Mouse (Mus musculus): ENCODE data around the gene Caln1. TPM values are rescaled to one million over a fixed set of nuclear protein-coding genes. Genes with fewer than 3 reads are reported as not detected.

Gene Caln1
- polyA plus RNA-seq, 1 experiment from 2014 or later: not detected

- no peak for ATAC-seq
- H3K27me3 ChIP-seq (replicated peaks; ENCODE audit: insufficient read depth, low read length): no peaks in the 10 kb centered on the region
- no peaks in the 10 kb centered on the region for H3K9me3 ChIP-seq (ENCODE audit: low read length)
- no peak overlapping the region for H3K9ac ChIP-seq (replicated peaks; ENCODE audit: low read depth)
- no peak overlapping the region for H3K27ac ChIP-seq (ENCODE audit: low read length)
- DNase-seq (ENCODE audit: low spot score): no peak
- TF ChIP-seq CTCF (IDR thresholded peaks at IDR 0.05): no peak
- no peak for TF ChIP-seq EP300 (IDR thresholded peaks at IDR 0.05)
- H3K4me1 ChIP-seq (ENCODE audit: insufficient read depth, low read depth, low read length): no peaks in the 10 kb centered on the region
- no peaks in the 10 kb centered on the region for H3K36me3 ChIP-seq (ENCODE audit: insufficient read depth, low read length)
- WGBS: 81% methylated on average over 4 of the region's 4 CpGs
- H3K4me3 ChIP-seq (ENCODE audit: low read depth, low read length): no peak overlapping the region
- H3K4me2 ChIP-seq (replicated peaks; ENCODE audit: low read depth, low read length): no peak overlapping the region
Observed at GRCm38 (mm10) chr5:130704866-130705265, 335.6 kb downstream of the Caln1 start.

- Histone ChIP-seq H3K4me2 (replicated peaks; ENCODE audit: low read depth, low read length) (no peak overlapping the region), H3K27me3 (replicated peaks; ENCODE audit: insufficient read depth, low read length) (no peaks in the 10 kb centered on the region), H3K4me3 (ENCODE audit: low read depth, low read length) (no peak overlapping the region), H3K4me1 (ENCODE audit: insufficient read depth, low read depth, low read length) (no peaks in the 10 kb centered on the region), H3K27ac (ENCODE audit: low read length) (no peak overlapping the region), H3K36me3 (ENCODE audit: insufficient read depth, low read length) (no peaks in the 10 kb centered on the region), H3K9ac (replicated peaks; ENCODE audit: low read depth) (no peak overlapping the region), H3K9me3 (ENCODE audit: low read length) (no peaks in the 10 kb centered on the region)
- no peak for TF ChIP-seq EP300 (IDR thresholded peaks at IDR 0.05)
- no peak for TF ChIP-seq CTCF (IDR thresholded peaks at IDR 0.05)
- DNase-seq (ENCODE audit: low spot score) (no peak), ATAC-seq (no peak)
- 48% methylated on average over 6 of the region's 6 CpGs for WGBS
Observed at GRCm38 (mm10) chr5:130706202-130706855, 337.1 kb downstream of the Caln1 start.

- no peak overlapping the region for H3K4me3 ChIP-seq (ENCODE audit: low read depth, low read length)
- ATAC-seq (no peak), DNase-seq (ENCODE audit: low spot score) (no peak)
- H3K4me2 ChIP-seq (replicated peaks; ENCODE audit: low read depth, low read length): no peak overlapping the region
- H3K4me1 ChIP-seq (ENCODE audit: insufficient read depth, low read depth, low read length): no peaks in the 10 kb centered on the region
- no peaks in the 10 kb centered on the region for H3K36me3 ChIP-seq (ENCODE audit: insufficient read depth, low read length)
- no peak overlapping the region for H3K9ac ChIP-seq (replicated peaks; ENCODE audit: low read depth)
- no peaks in the 10 kb centered on the region for H3K9me3 ChIP-seq (ENCODE audit: low read length)
- no peak overlapping the region for H3K27ac ChIP-seq (ENCODE audit: low read length)
- no peaks in the 10 kb centered on the region for H3K27me3 ChIP-seq (replicated peaks; ENCODE audit: insufficient read depth, low read length)
- no peak for TF ChIP-seq CTCF (IDR thresholded peaks at IDR 0.05)
- no peak for TF ChIP-seq EP300 (IDR thresholded peaks at IDR 0.05)
- 68% methylated on average over 3 of the region's 3 CpGs for WGBS
Observed at GRCm38 (mm10) chr5:130707755-130708154, 338.5 kb downstream of the Caln1 start.

- 66% methylated on average over 4 of the region's 4 CpGs for WGBS
- no peaks in the 10 kb centered on the region for H3K9me3 ChIP-seq (ENCODE audit: low read length)
- H3K27ac ChIP-seq (ENCODE audit: low read length): no peak overlapping the region
- no peak overlapping the region for H3K4me2 ChIP-seq (replicated peaks; ENCODE audit: low read depth, low read length)
- DNase-seq (ENCODE audit: low spot score) (no peak), ATAC-seq (no peak)
- H3K4me3 ChIP-seq (ENCODE audit: low read depth, low read length): no peak overlapping the region
- TF ChIP-seq EP300 (IDR thresholded peaks at IDR 0.05) (no peak), CTCF (IDR thresholded peaks at IDR 0.05) (no peak)
- no peaks in the 10 kb centered on the region for H3K27me3 ChIP-seq (replicated peaks; ENCODE audit: insufficient read depth, low read length)
- no peak overlapping the region for H3K9ac ChIP-seq (replicated peaks; ENCODE audit: low read depth)
- no peaks in the 10 kb centered on the region for H3K36me3 ChIP-seq (ENCODE audit: insufficient read depth, low read length)
- H3K4me1 ChIP-seq (ENCODE audit: insufficient read depth, low read depth, low read length): no peaks in the 10 kb centered on the region
Observed at GRCm38 (mm10) chr5:130708616-130709015, 339.4 kb downstream of the Caln1 start.

- no peak overlapping the region for H3K9ac ChIP-seq (replicated peaks; ENCODE audit: low read depth)
- H3K27me3 ChIP-seq (replicated peaks; ENCODE audit: insufficient read depth, low read length): no peaks in the 10 kb centered on the region
- H3K4me3 ChIP-seq (ENCODE audit: low read depth, low read length): no peak overlapping the region
- H3K27ac ChIP-seq (ENCODE audit: low read length): no peak overlapping the region
- 84% methylated on average over 2 of the region's 2 CpGs for WGBS
- DNase-seq (ENCODE audit: low spot score): no peak
- no peak for ATAC-seq
- H3K4me1 ChIP-seq (ENCODE audit: insufficient read depth, low read depth, low read length): no peaks in the 10 kb centered on the region
- no peak for TF ChIP-seq CTCF (IDR thresholded peaks at IDR 0.05)
- TF ChIP-seq EP300 (IDR thresholded peaks at IDR 0.05): no peak
- H3K9me3 ChIP-seq (ENCODE audit: low read length): no peaks in the 10 kb centered on the region
- H3K36me3 ChIP-seq (ENCODE audit: insufficient read depth, low read length): no peaks in the 10 kb centered on the region
- H3K4me2 ChIP-seq (replicated peaks; ENCODE audit: low read depth, low read length): no peak overlapping the region
Observed at GRCm38 (mm10) chr5:130711643-130712042, 342.4 kb downstream of the Caln1 start.

- Histone ChIP-seq H3K9me3 (ENCODE audit: low read length) (no peaks in the 10 kb centered on the region), H3K9ac (replicated peaks; ENCODE audit: low read depth) (no peak overlapping the region), H3K4me1 (ENCODE audit: insufficient read depth, low read depth, low read length) (no peaks in the 10 kb centered on the region), H3K36me3 (ENCODE audit: insufficient read depth, low read length) (no peaks in the 10 kb centered on the region), H3K27ac (ENCODE audit: low read length) (no peak overlapping the region), H3K4me3 (ENCODE audit: low read depth, low read length) (no peak overlapping the region), H3K27me3 (replicated peaks; ENCODE audit: insufficient read depth, low read length) (no peaks in the 10 kb centered on the region), H3K4me2 (replicated peaks; ENCODE audit: low read depth, low read length) (no peak overlapping the region)
- 76% methylated on average over 1 of the region's 1 CpGs for WGBS
- TF ChIP-seq CTCF (IDR thresholded peaks at IDR 0.05): no peak
- no peak for TF ChIP-seq EP300 (IDR thresholded peaks at IDR 0.05)
- DNase-seq (ENCODE audit: low spot score) (no peak), ATAC-seq (no peak)
Observed at GRCm38 (mm10) chr5:130712281-130712680, 343.0 kb downstream of the Caln1 start.

- Histone ChIP-seq H3K27me3 (replicated peaks; ENCODE audit: insufficient read depth, low read length) (no peaks in the 10 kb centered on the region), H3K27ac (ENCODE audit: low read length) (no peak overlapping the region), H3K9me3 (ENCODE audit: low read length) (no peaks in the 10 kb centered on the region), H3K36me3 (ENCODE audit: insufficient read depth, low read length) (no peaks in the 10 kb centered on the region), H3K4me2 (replicated peaks; ENCODE audit: low read depth, low read length) (no peak overlapping the region), H3K9ac (replicated peaks; ENCODE audit: low read depth) (no peak overlapping the region), H3K4me3 (ENCODE audit: low read depth, low read length) (no peak overlapping the region), H3K4me1 (ENCODE audit: insufficient read depth, low read depth, low read length) (no peaks in the 10 kb centered on the region)
- WGBS: 85% methylated on average over 4 of the region's 4 CpGs
- TF ChIP-seq CTCF (IDR thresholded peaks at IDR 0.05) (no peak), EP300 (IDR thresholded peaks at IDR 0.05) (no peak)
- DNase-seq (ENCODE audit: low spot score) (no peak), ATAC-seq (no peak)
Observed at GRCm38 (mm10) chr5:130715181-130715580, 345.9 kb downstream of the Caln1 start.
